20 mouse cellular contexts compared by ENCODE assay signal in genomic region chr12:50115855-50116254, GRCm38 (mm10).
DNase-seq lines count a peak whose midpoint lies in the region; ATAC-seq and TF ChIP-seq lines count a peak whose summit lies in the region.
"Had no signal": no experiment of that assay in that cellular context is flagged by ENCODE, and none has a peak within 500 bp of the region (broad histone marks: within the 10 kb centered on the region; RNA-seq: fewer than 3 reads in every experiment).

No protein-coding gene starts in this region.

- no peaks in the 10 kb centered on the region for H3K9me3 ChIP-seq in midbrain, embryonic 10.5 days (replicated peaks)
- no peaks in the 10 kb centered on the region for H3K9me3 ChIP-seq in midbrain, embryonic 16.5 days (replicated peaks; ENCODE audit: control insufficient read depth, low read length, poor library complexity, severe bottlenecking)
- H3K9me3 ChIP-seq in forebrain, embryonic 14.5 days (replicated peaks; ENCODE audit: control insufficient read depth, low read length): no peaks in the 10 kb centered on the region
- H3K9me3 ChIP-seq in intestine, postnatal 0 days (ENCODE audit: control insufficient read depth): no peaks in the 10 kb centered on the region
- H3K9me3 ChIP-seq: embryonic facial prominence, embryonic 13.5 days; hindbrain, embryonic 12.5 days; limb, embryonic 15.5 days; liver, embryonic 15.5 days had no signal

- no peak overlapping the region for H3K4me3 ChIP-seq in midbrain, embryonic 10.5 days
- H3K4me3 ChIP-seq in midbrain, embryonic 16.5 days (ENCODE audit: low read depth, low read length): no peak overlapping the region
- H3K4me3 ChIP-seq in forebrain, embryonic 14.5 days (ENCODE audit: low read depth, low read length): no peak overlapping the region
- H3K4me3 ChIP-seq in intestine, postnatal 0 days (ENCODE audit: low read depth, low read length): no peak overlapping the region
- H3K4me3 ChIP-seq: embryonic facial prominence, embryonic 13.5 days; hindbrain, embryonic 12.5 days; limb, embryonic 15.5 days; liver, embryonic 15.5 days had no signal

- H3K36me3 ChIP-seq in midbrain, embryonic 10.5 days: no peaks in the 10 kb centered on the region
- no peaks in the 10 kb centered on the region for H3K36me3 ChIP-seq in midbrain, embryonic 16.5 days (ENCODE audit: control insufficient read depth, insufficient read depth, low read length)
- no peaks in the 10 kb centered on the region for H3K36me3 ChIP-seq in forebrain, embryonic 14.5 days (ENCODE audit: control insufficient read depth, insufficient read depth, low read length)
- H3K36me3 ChIP-seq in intestine, postnatal 0 days (ENCODE audit: control insufficient read depth, insufficient read depth): no peaks in the 10 kb centered on the region
- H3K36me3 ChIP-seq: embryonic facial prominence, embryonic 13.5 days; hindbrain, embryonic 12.5 days; limb, embryonic 15.5 days; liver, embryonic 15.5 days had no signal

- peaks cover 28% of the 10 kb centered on the region for H3K4me1 ChIP-seq in midbrain, embryonic 10.5 days
- H3K4me1 ChIP-seq in midbrain, embryonic 16.5 days (ENCODE audit: control insufficient read depth, insufficient read depth, low read length): peaks cover 5% of the 10 kb centered on the region; the same call in 1 of the 2 replicates
- peaks cover 23% of the 10 kb centered on the region; the same call in 1 of the 2 replicates for H3K4me1 ChIP-seq in forebrain, embryonic 14.5 days (ENCODE audit: control insufficient read depth, insufficient read depth, low read length)
- H3K4me1 ChIP-seq in intestine, postnatal 0 days (replicated peaks; ENCODE audit: control insufficient read depth, insufficient read depth, low read length): no peaks in the 10 kb centered on the region
- H3K4me1 ChIP-seq: hindbrain, embryonic 12.5 days; limb, embryonic 15.5 days; liver, embryonic 15.5 days had no signal

- H3K4me2 ChIP-seq in midbrain, embryonic 16.5 days (ENCODE audit: low read length): no peak overlapping the region
- H3K4me2 ChIP-seq in forebrain, embryonic 14.5 days (ENCODE audit: low read length): peak overlapping the region; percentile 16; the same call in 1 of the 2 replicates
- H3K4me2 ChIP-seq in intestine, postnatal 0 days (replicated peaks; ENCODE audit: low read depth): no peak overlapping the region
- H3K4me2 ChIP-seq: embryonic facial prominence, embryonic 13.5 days; heart, embryonic 11.5 days; hindbrain, embryonic 12.5 days; limb, embryonic 15.5 days; liver, embryonic 15.5 days had no signal

- H3K27me3 ChIP-seq in midbrain, embryonic 10.5 days (ENCODE audit: low read depth, poor library complexity, severe bottlenecking): peaks cover 75% of the 10 kb centered on the region
- H3K27me3 ChIP-seq in midbrain, embryonic 16.5 days (ENCODE audit: control insufficient read depth, insufficient read depth, low read depth, low read length): no peaks in the 10 kb centered on the region
- H3K27me3 ChIP-seq in forebrain, embryonic 14.5 days (replicated peaks; ENCODE audit: control insufficient read depth, insufficient read depth, low read length): no peaks in the 10 kb centered on the region
- no peaks in the 10 kb centered on the region for H3K27me3 ChIP-seq in intestine, postnatal 0 days (replicated peaks; ENCODE audit: control insufficient read depth, insufficient read depth, low read length)
- H3K27me3 ChIP-seq: CH12.LX; embryonic facial prominence, embryonic 13.5 days; limb, embryonic 15.5 days; liver, embryonic 15.5 days had no signal

- no peak overlapping the region for H3K9ac ChIP-seq in midbrain, embryonic 16.5 days (ENCODE audit: low read depth, low read length)
- H3K9ac ChIP-seq in forebrain, embryonic 14.5 days (ENCODE audit: low read length): peak overlapping the region; percentile 32; the same call in 1 of the 2 replicates
- H3K9ac ChIP-seq in intestine, postnatal 0 days (ENCODE audit: low read depth, low read length): no peak overlapping the region
- H3K9ac ChIP-seq: embryonic facial prominence, embryonic 13.5 days; hindbrain, embryonic 12.5 days; limb, embryonic 15.5 days; liver, embryonic 15.5 days had no signal

- ATAC-seq in midbrain, embryonic 16.5 days: no peak
- no peak for ATAC-seq in forebrain, embryonic 14.5 days
- peak; percentile 70 for ATAC-seq in intestine, postnatal 0 days
- ATAC-seq: inflammation-experienced regulatory T-cells, adult 6 months had no signal

- no peak for TF ChIP-seq CTCF in intestine, postnatal 0 days (IDR thresholded peaks at IDR 0.05; ENCODE audit: low read depth)

- peak overlapping the region; percentile 71 for H3K27ac ChIP-seq in midbrain, embryonic 10.5 days (replicated peaks)
- H3K27ac ChIP-seq in midbrain, embryonic 16.5 days (ENCODE audit: low read length): no peak overlapping the region
- H3K27ac ChIP-seq in forebrain, embryonic 14.5 days (ENCODE audit: low read depth, low read length): peak overlapping the region; percentile 81
- no peak overlapping the region for H3K27ac ChIP-seq in intestine, postnatal 0 days (ENCODE audit: low read depth, low read length)
- H3K27ac ChIP-seq: embryonic facial prominence, embryonic 13.5 days; hindbrain, embryonic 12.5 days; limb, embryonic 15.5 days; liver, embryonic 15.5 days had no signal

- 25% methylated on average over 2 of the region's 2 CpGs for WGBS in midbrain, embryonic 10.5 days
- WGBS in midbrain, embryonic 16.5 days: 48% methylated on average over 2 of the region's 2 CpGs
- WGBS in forebrain, embryonic 14.5 days: 23% methylated on average over 2 of the region's 2 CpGs
- WGBS in intestine, postnatal 0 days: 31% methylated on average over 2 of the region's 2 CpGs

- DNase-seq in midbrain, embryonic 10.5 days (ENCODE audit: low spot score): peak; percentile 37
- DNase-seq in embryo, embryonic 11 days: peak; percentile 38
- peak; percentile 66 for DNase-seq in forebrain, embryonic 14.5 days (ENCODE audit: low spot score)
- DNase-seq in frontal cortex, postnatal 10 days (ENCODE audit: low spot score in 2 of 2): no peak
- no peak for DNase-seq in ovary, postnatal 36 days (ENCODE audit: low spot score)
- DNase-seq: adrenal gland, postnatal 14 days; cerebellum, adult 2 months; cerebellum, postnatal 36 days; heart, postnatal 10 days; layer of hippocampus, postnatal 36 days; thymus, adult 18-20 months had no signal

Comparison
In these comparisons a context has a peak if more than half of its experiments do, and no peak if none do; other contexts are left out.
1. H3K27ac ChIP-seq: peak in midbrain, embryonic 10.5 days (single experiment) and forebrain, embryonic 14.5 days (single experiment); none in midbrain, embryonic 16.5 days (single experiment) and intestine, postnatal 0 days (single experiment).
2. DNase-seq: peak in midbrain, embryonic 10.5 days (single experiment), embryo, embryonic 11 days (single experiment) and forebrain, embryonic 14.5 days (single experiment); none in frontal cortex, postnatal 10 days (0 of 2) and ovary, postnatal 36 days (single experiment).